Mouse (Mus musculus): ENCODE measurements at regions not wholly inside any gene's neighbourhood (a gene's known extent, or its start where the extent isn't known, plus 50 kb on each side); places are given as distances from the start of the nearest gene placed in this dataset.

DNA sequence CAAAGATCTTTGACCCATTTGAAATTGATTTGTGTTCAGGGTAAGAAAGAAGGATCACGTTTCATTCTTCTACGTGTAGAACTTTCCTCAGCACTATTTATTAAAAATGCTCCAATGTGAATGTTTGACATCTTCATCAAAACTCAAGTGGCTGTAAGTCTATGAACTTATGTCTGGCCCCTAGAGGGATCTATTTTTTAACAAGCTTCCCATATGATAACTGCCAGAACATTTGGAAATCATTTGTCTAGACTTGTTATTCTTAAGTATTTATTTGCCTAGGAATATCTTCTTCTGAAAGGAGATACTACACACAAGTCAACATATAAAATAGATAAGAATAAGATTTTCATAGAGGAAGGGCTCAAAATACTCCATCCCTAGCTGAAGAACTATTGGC lies 265.2 kb downstream of the Mreg start:
- DNase-seq = no peak

DNA sequence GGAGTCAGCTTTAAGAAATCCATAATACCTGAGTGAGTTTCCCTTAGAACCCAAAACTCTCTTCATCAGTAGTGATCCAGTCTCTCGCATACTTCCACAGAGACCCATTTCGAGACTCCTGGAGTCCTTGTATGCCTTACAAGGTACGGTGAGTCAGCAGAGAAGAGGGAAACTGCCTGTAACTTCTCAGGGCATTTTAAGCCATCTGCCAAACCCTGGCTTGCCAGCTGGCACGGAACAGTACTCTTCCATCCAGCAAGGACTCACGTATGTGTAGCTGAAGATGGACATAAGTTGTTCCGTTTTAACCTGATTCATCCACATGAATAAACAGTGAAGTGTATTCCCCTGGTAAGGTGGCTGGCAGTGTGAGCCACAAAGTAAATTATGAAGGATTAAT lies 267.0 kb downstream of the Mreg start:
- DNase-seq = no peak

DNA sequence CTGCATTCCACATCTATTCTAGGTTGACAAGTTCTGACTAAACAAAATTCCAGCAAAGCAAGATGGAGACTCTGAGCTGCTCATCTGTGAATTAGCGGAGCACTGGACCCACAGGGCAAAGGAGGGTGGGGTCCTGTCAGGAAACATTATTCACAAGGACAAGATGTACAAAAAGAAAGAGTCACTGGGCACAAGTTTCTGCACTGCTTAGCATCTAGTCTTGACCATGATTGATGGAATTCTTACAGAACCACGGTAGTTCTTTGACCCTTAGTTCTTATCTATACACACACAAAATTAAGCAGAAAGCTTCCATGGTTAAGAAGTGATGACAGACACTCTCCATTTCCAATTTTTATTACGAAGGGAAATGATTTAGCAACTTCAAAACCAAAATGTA lies 267.6 kb downstream of the Mreg start:
- DNase-seq = no peak

DNA sequence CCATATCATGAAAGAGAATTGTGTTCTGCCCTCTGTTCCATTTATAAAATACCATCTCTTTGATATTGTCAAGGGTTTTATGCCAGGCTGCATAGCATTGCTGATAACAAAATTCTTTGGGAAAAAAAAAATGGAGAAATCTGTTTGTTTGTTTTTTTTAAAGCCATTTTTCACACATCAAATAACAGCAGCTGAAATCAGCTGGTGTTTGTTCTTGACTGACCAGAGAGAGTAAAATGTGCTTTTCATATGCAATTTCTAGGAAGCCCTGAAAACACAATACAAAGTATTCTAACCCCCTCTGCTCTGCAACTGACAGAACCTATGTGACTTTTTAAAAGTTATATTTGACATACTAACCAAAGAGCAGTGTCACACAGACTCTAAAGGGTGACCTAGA lies 270.0 kb downstream of the Mreg start:
- no peak for DNase-seq

DNA sequence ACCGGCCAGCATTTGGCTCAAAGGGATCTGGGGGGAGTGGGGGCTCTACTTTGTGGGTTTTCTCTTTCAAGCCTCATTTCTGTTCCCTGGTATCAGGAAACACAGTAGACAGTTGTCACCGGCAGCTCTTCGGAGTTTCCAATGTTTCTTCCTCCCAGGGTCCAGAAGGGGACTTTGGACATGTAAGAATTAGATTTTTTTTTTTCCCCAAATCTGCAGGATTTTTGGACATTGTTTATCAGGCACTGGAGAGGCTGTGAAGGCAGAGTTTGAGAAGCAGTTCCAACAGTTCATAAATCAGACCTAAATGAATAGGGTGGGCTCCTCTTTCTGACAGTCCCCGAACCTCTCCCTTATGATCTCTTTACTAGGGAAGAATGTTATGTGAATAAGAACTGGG lies 270.4 kb downstream of the Mreg start:
- DNase-seq = no peak

- DNase-seq = no peak
Observed at GRCm38 (mm10) chr1:71940900-71941299, 271.2 kb downstream of the Mreg start.

DNA sequence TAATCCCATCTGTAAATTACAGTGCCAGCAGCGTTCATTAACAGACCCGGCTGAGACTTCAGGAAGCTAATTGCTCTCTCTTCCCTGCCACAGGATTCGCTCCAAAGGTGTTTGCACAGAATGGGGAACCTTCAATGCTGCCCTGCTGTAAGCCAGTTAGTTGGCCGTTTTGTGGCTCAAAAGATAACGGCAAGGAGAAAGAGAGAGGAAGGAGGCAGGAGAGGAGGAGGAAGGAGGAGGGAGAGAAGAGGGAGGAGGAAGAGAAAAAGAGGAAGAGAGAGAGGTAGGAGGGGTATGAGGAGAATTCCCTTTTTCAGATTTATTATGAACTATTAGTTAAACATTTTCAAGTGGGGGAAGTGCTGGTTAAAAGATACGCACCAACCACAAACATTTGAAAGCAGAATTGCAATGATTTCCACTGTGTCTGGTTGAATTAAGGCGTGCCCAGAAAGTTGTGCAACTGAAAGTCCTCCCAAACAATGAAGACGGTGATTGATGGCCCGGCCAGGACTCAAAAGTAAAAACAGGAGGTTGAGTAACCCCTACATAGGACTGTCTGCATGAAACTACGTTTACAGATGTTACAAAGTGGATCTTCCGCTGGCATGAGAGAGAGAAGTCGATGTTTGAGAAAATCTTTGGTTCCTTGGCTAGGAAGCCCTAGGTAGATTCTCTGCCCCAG lies 273.6 kb downstream of the Mreg start:
- no peak for DNase-seq

- no peak for DNase-seq
Observed at GRCm38 (mm10) chr1:71937922-71938321, 274.2 kb downstream of the Mreg start.

- no peak for DNase-seq
Observed at GRCm38 (mm10) chr1:71937168-71937567, 274.9 kb downstream of the Mreg start.

GRCm38 (mm10) chr1:71936501-71937129 lies 275.5 kb downstream of the Mreg start:
- DNase-seq = no peak

GRCm38 (mm10) chr1:71925501-71925900 lies 272.5 kb upstream of the Fn1 start:
- DNase-seq = no peak

DNA sequence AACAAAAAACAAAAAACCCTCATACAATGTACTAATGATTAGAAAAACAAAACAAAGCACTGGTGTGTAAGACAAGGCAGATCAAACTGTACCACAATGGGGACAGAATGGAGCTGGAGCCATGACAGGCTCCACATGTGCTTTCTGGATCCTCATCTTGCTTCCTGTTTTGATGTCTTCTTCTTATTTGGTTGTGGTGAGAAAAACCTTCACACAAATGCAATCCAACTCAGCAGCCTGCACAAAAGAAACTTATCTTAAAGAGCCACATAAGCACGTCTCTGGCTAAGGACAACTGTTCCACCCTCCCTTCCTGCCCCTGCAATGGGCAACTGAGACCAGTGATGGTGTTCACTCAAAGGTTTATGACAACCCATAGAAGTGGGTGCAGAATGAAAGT lies 271.9 kb upstream of the Fn1 start:
- no peak for DNase-seq

- no peak for DNase-seq
Observed at GRCm38 (mm10) chr1:71923731-71924130, 270.7 kb upstream of the Fn1 start.

- DNase-seq = no peak
Observed at GRCm38 (mm10) chr1:71921456-71921855, 268.5 kb upstream of the Fn1 start.

DNA sequence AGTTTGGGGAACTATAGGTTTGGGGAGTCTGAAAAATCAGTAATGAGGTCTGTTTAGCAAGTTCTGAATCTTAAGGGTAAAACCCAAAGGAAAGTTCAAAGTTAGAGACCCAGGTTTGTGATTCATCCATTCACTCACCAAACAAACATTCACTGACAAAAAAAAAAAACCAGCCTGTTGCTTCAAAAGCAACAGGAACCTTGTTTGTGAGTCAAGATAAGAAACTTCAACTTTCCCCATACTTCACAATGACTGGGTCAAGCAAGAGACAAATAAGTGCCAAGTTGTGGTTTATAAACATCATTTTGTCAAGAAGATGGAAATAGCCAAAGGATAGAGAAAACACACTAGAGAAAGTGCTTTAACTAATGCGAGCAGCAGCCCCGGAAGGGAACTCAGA lies 266.9 kb upstream of the Fn1 start:
- DNase-seq = no peak

GRCm38 (mm10) chr1:71917021-71917420 lies 264.0 kb upstream of the Fn1 start:
- DNase-seq = no peak

- no peak for DNase-seq
Observed at GRCm38 (mm10) chr1:71914439-71914838, 261.4 kb upstream of the Fn1 start.

GRCm38 (mm10) chr1:71913221-71913620 lies 260.2 kb upstream of the Fn1 start:
- DNase-seq = no peak

DNA sequence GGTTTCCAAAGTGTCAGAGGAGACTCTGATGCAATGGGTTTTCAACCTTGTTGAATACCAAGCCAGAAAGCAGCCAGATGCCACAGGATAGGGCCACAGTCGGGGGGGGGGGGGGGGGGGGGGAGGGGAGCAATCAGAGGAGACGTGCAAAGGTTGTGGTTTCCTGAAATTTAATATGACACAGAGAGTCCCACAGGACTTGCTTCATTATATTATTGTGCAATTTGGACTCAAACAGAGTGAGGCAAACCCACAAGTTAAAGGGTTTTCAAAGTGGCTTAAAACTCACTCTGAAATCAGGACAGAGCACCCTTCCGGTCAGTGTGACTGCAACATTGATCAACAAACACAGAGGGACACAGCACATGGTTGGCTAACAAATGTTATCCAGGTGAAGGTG lies 259.4 kb upstream of the Fn1 start:
- DNase-seq = no peak

DNA sequence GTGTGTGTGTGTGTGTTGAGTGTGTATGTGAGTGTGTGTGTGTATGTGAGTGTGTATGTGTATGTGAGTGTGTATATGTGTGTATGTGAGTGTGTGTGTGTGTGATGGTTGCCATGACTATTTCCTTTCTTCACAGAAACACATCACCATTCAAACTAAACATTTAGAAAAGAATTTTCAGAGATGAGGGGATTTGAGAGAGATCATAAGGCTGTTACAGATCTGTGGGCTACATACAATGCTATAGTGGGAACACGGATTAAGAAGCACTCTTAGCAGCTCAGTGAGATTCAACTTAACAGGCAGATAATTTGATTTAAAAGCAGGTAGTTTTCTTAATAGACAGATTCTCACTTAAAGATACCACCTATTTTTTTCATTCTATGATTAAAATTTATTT lies 257.1 kb upstream of the Fn1 start:
- no peak for DNase-seq

DNA sequence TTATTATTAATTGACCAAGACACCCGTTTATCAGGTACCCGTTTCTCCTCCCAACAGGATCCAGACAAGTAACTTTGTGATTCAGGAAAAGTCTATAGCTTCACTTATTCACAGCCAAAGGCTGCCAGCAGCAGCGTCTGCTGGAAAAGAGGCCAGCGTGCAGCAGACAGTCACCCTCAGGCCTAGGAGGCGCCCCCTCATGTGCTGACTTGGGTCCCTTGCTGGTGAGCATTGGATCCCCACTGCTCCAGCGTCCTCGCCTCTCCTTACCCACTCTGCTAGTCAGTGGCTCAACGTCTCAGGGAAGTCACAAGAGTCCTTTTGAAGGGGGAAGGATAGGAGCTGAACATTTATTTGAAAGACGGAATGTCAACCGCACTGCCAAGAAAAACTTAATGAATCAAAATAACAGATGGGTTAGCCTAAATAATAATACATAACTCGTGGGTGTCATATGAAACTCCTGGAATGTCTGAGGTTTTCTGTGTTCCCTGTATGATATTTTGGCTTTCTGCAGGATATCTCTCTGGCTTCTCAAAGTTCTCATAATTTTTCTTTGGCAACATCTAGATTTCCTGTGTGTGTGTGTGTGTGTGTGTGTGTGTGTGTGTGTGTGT lies 256.6 kb upstream of the Fn1 start:
- no peak for DNase-seq

GRCm38 (mm10) chr1:71904376-71904948 lies 251.5 kb upstream of the Fn1 start:
- DNase-seq = no peak

Measured in gastrocnemius, postnatal 10 days (tissue).